Mouse (Mus musculus): Measurements from ENCODE around the gene Camk2d. TPM values are rescaled to one million over a fixed set of nuclear protein-coding genes. Genes with fewer than 3 reads are reported as not detected.

Gene Camk2d
- total and polyA plus RNA-seq, 3 experiments, result 0.07 to 0.35 TPM; not detected in 1

DNA sequence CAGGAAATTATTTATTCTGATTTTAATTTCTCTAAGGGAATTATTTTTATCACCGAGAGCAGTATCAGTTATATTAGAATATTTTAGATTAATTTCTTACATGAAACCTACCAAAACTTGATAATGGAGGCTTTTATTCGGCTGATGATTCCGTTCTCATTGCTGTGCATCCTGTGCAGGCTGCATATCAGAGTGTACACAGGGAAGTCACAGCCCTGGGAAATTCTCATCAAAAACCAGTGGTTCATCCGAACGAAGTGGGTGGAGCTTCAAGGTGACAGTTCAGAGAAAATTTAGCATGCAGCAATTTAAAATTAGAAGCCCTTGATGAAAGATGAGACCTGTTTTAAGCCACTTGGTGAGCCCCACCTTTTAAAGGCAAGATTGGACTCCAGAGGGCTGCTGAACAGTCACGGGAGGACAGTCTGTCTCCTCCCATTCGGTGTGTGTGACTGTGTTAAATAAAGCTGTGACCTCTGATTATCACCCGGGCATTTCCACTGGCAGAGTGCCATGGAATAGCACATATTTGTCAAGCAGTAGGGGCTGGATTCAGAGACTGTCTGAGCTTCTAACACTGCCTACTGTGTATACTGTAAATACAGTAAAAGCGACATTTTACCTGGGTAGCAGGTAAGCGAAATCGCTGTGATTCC is 150.2 kb downstream of the Camk2d start:
- Histone ChIP-seq H3K4me3 (ENCODE audit: control insufficient read depth in 1 of 2, insufficient read depth in 1 of 2, low read depth in 2 of 2, low read length in 2 of 2) (no peak overlapping the region), H3K79me2 (ENCODE audit: control insufficient read depth, insufficient read depth, low read length, poor library complexity) (no peaks in the 10 kb centered on the region), H3K9me3 (replicated peaks; ENCODE audit: insufficient read depth, low read length) (no peaks in the 10 kb centered on the region), H3K27ac (ENCODE audit: control insufficient read depth, low read depth, low read length) (no peak overlapping the region), H3K36me3 (ENCODE audit: control insufficient read depth in 1 of 2, insufficient read depth in 2 of 2, low read length in 2 of 2) (no peaks in the 10 kb centered on the region), H3K9ac (ENCODE audit: control insufficient read depth, low read depth, low read length, poor library complexity, severe bottlenecking) (no peak overlapping the region), H3K4me1 (ENCODE audit: control insufficient read depth in 1 of 2, insufficient read depth in 2 of 2, low read length in 2 of 2) (no peaks in the 10 kb centered on the region), H3K27me3 (ENCODE audit: control insufficient read depth in 1 of 2, insufficient read depth in 2 of 2, low read length in 2 of 2) (no peaks in the 10 kb centered on the region)
- peak; percentile 30 for DNase-seq (ENCODE audit: low read depth, low spot score)
- TF ChIP-seq SMC3 (IDR thresholded peaks at IDR 0.05; ENCODE audit: low read depth, low read length) (no peak), CTCF (IDR thresholded peaks at IDR 0.05 in 2 of 3, conservative IDR thresholded peaks at IDR 0.05 in 1 of 3; ENCODE audit: control insufficient read depth in 1 of 3, insufficient read depth in 1 of 3, low read depth in 2 of 3, low read length in 3 of 3, poor library complexity in 1 of 3, severe bottlenecking in 1 of 3) (no peak), EP300 (IDR thresholded peaks at IDR 0.05; ENCODE audit: low read depth in 1 of 2, low read length in 2 of 2) (no peak), TCF12 (IDR thresholded peaks at IDR 0.05; ENCODE audit: low read depth, low read length) (no peak), CHD1 (IDR thresholded peaks at IDR 0.05; ENCODE audit: low read depth, low read length) (no peak), MAX (IDR thresholded peaks at IDR 0.05; ENCODE audit: low read length) (no peak), RCOR1 (IDR thresholded peaks at IDR 0.05; ENCODE audit: low read depth, low read length) (no peak), MYB (IDR thresholded peaks at IDR 0.05; ENCODE audit: low read depth, low read length) (no peak), MAFK (IDR thresholded peaks at IDR 0.05; ENCODE audit: borderline replicate concordance, low read depth, low read length) (no peak), ETS1 (IDR thresholded peaks at IDR 0.05; ENCODE audit: low read depth, low read length) (no peak), ZKSCAN1 (IDR thresholded peaks at IDR 0.05; ENCODE audit: low read depth, low read length) (no peak), KAT2A (conservative IDR thresholded peaks at IDR 0.05; ENCODE audit: low read depth, low read length) (no peak), CHD2 (IDR thresholded peaks at IDR 0.05; ENCODE audit: low read length) (no peak), RAD21 (IDR thresholded peaks at IDR 0.05; ENCODE audit: low read depth, low read length) (no peak), UBTF (IDR thresholded peaks at IDR 0.05; ENCODE audit: borderline replicate concordance, insufficient read depth, low read depth, low read length) (no peak), POLR2AphosphoS2 (IDR thresholded peaks at IDR 0.05; ENCODE audit: low read length) (no peak), MYC (IDR thresholded peaks at IDR 0.05; ENCODE audit: low read depth, low read length) (no peak), E2F4 (IDR thresholded peaks at IDR 0.05; ENCODE audit: borderline replicate concordance, low read depth, low read length) (no peak), GABPA (IDR thresholded peaks at IDR 0.05; ENCODE audit: low read depth, low read length) (no peak), MAZ (IDR thresholded peaks at IDR 0.05; ENCODE audit: low read depth, low read length) (no peak)

DNA sequence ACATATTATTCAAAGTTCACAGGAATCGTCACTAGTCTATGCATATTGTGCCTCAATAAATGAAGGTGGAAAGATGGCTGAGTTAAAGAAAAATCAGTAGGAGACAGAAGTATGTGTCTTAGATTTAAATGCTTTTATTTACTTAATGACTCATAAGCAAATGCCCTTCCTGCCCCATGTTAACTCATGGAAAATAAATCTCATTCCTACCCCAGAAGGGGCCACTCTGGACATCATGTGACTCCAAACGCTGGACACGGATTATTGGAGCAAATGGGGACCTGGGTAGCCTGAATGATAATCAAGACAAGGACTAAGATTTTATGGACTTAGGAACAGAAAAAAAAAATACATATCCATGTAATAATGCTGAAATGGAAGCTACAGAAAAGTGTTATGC is 151.5 kb downstream of the Camk2d start:
- no peaks in the 10 kb centered on the region for H3K79me2 ChIP-seq (ENCODE audit: control insufficient read depth, insufficient read depth, low read length, poor library complexity)
- H3K27me3 ChIP-seq (ENCODE audit: control insufficient read depth in 1 of 2, insufficient read depth in 2 of 2, low read length in 2 of 2), result no peaks in the 10 kb centered on the region
- H3K4me1 ChIP-seq (ENCODE audit: control insufficient read depth in 1 of 2, insufficient read depth in 2 of 2, low read length in 2 of 2), result no peaks in the 10 kb centered on the region
- H3K9me3 ChIP-seq (replicated peaks; ENCODE audit: insufficient read depth, low read length), result no peaks in the 10 kb centered on the region
- no peak for TF ChIP-seq ZKSCAN1 (IDR thresholded peaks at IDR 0.05; ENCODE audit: low read depth, low read length)
- no peak for TF ChIP-seq MAFK (IDR thresholded peaks at IDR 0.05; ENCODE audit: borderline replicate concordance, low read depth, low read length)
- TF ChIP-seq TCF12 (IDR thresholded peaks at IDR 0.05; ENCODE audit: low read depth, low read length), result no peak
- TF ChIP-seq MYC (IDR thresholded peaks at IDR 0.05; ENCODE audit: low read depth, low read length), result no peak
- TF ChIP-seq CHD2 (IDR thresholded peaks at IDR 0.05; ENCODE audit: low read length), result no peak
- TF ChIP-seq RCOR1 (IDR thresholded peaks at IDR 0.05; ENCODE audit: low read depth, low read length), result no peak
- no peak for TF ChIP-seq RAD21 (IDR thresholded peaks at IDR 0.05; ENCODE audit: low read depth, low read length)
- no peak for TF ChIP-seq ZC3H11A (IDR thresholded peaks at IDR 0.05; ENCODE audit: low read depth, low read length)
- TF ChIP-seq TAL1 (IDR thresholded peaks at IDR 0.05; ENCODE audit: low read length), result no peak
- TF ChIP-seq MAX (IDR thresholded peaks at IDR 0.05; ENCODE audit: low read length), result no peak
- TF ChIP-seq ETS1 (IDR thresholded peaks at IDR 0.05; ENCODE audit: low read depth, low read length), result no peak
- TF ChIP-seq NELFE (IDR thresholded peaks at IDR 0.05; ENCODE audit: low read depth, low read length), result no peak
- TF ChIP-seq KAT2A (conservative IDR thresholded peaks at IDR 0.05; ENCODE audit: low read depth, low read length), result no peak
- no peak for TF ChIP-seq GABPA (IDR thresholded peaks at IDR 0.05; ENCODE audit: low read depth, low read length)
- no peak for TF ChIP-seq SIN3A (IDR thresholded peaks at IDR 0.05; ENCODE audit: low read length)
- no peak for TF ChIP-seq ELF1 (IDR thresholded peaks at IDR 0.05; ENCODE audit: low read depth, low read length)
- H3K4me3 ChIP-seq (ENCODE audit: control insufficient read depth in 1 of 2, insufficient read depth in 1 of 2, low read depth in 2 of 2, low read length in 2 of 2), result no peak overlapping the region
- H3K36me3 ChIP-seq (ENCODE audit: control insufficient read depth in 1 of 2, insufficient read depth in 2 of 2, low read length in 2 of 2), result no peaks in the 10 kb centered on the region
- DNase-seq (ENCODE audit: low read depth, low spot score), result no peak
- H3K9ac ChIP-seq (ENCODE audit: control insufficient read depth, low read depth, low read length, poor library complexity, severe bottlenecking), result no peak overlapping the region
- H3K27ac ChIP-seq (ENCODE audit: control insufficient read depth, low read depth, low read length), result no peak overlapping the region

Data from MEL (cell line).